Mouse (Mus musculus) large intestine, adult 2 months (tissue): Measurements from ENCODE around the gene Gm26920. TPM values are rescaled to one million over a fixed set of nuclear protein-coding genes. Genes with fewer than 3 reads are reported as not detected.

ENCODE experiments used
- DNase-seq: peaks from one replicate; pipeline ENCODE4 v3.0.0-alpha.2; 2012; ENCODE audit warnings: low read depth, low spot score
- WGBS: fragments of 180-500 bp; shearing (Covaris S2); methylation state at CpG from one replicate; pipeline ENCODE4 v1.1.7; 2018; 5-methylcytosine and 5-hydroxymethylcytosine counted together
- polyA plus RNA-seq: library from polyadenylated mRNA; depleted of rRNA; stranded (reverse); fragments of >200 nt; gene quantifications from 2 replicates; pipeline ENCODE4 v1.2.3, GENCODE M21; 2012

The Gm26920 gene
- polyA plus RNA-seq, 1 experiment, result 0.25 TPM

DNA sequence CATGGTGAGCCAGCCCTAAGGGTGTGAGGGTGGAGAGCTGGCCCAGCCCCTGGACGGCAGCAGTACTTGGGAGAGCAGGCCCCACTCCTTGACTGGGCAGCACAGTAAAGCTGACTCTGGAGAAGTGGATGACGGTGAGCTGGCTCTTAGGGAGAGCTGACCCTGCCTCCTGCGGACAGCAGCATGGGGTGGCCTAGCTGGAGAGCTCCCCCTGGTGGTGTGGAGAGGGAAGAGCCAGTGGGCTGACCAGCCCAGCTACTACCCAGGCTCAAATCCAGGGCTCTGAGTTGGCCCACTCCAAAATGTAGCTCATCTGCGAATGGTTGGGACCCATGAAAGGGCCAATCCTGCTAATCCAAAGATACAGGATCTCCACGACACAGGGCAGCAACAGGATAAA, 25.6 kb downstream of the Gm26920 start:
- no peak for DNase-seq
- 89% methylated on average over 5 of the region's 5 CpGs for WGBS

DNA sequence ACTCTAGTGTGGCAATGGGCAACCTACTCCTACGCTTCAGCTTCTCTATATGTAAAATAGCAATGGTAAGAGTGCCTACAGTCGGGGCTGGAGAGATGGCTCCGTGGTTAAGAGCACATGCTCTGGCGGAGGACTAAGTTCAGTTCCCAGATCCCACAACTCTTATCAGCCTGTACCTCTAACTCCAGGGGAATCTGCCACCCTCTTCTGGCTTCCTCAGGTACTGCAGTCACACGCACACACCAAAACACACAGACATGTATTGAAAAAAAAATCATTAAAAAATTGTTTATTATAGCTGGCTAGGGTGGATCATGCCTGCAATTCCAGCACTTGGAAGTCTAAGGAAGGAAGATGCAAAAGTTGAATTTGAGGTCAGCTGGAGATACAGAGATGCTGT, 27.7 kb downstream of the Gm26920 start:
- DNase-seq, result no peak
- 94% methylated on average over 5 of the region's 5 CpGs for WGBS

DNA sequence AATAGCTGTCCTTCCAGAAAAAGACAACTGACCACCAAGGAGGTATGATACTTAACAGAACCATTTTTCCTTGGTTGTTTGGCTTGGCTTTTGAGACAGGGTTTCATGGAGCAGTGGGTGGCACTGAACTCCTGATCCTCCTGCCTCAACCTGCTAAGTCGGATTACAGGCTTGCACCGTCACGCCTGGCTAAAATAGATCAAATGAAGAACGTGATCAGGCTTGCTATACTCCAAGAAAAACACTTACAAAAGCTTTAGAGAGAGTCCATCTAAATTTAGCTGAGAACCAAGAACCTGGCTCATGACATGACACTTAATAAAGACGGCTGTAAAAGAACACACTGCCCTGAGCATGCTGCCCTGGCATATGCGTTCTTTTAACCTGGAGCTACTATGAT, 29.9 kb downstream of the Gm26920 start:
- no peak for DNase-seq
- 85% methylated on average over 6 of the region's 6 CpGs for WGBS

DNA sequence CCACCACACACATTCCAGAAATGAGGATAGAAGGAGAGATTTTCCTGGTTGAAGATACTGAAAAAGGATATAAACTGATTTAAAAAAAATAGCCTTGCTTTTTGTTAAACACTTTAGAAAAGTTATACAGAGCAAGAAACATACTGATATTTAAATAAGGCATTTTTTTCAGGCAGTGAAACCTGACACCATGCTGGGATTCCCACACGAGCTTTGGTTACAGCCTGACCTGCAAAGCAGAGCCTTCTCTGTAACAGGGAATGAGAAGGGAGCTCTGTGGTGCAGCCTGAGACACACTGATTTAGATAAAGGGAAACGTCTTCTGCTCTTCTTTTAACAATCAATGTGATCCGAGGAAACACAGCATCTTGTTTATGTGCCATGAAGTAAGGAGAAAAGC, 36.6 kb downstream of the Gm26920 start:
- no peak for DNase-seq
- 5% methylated on average over 3 of the region's 3 CpGs for WGBS

DNA sequence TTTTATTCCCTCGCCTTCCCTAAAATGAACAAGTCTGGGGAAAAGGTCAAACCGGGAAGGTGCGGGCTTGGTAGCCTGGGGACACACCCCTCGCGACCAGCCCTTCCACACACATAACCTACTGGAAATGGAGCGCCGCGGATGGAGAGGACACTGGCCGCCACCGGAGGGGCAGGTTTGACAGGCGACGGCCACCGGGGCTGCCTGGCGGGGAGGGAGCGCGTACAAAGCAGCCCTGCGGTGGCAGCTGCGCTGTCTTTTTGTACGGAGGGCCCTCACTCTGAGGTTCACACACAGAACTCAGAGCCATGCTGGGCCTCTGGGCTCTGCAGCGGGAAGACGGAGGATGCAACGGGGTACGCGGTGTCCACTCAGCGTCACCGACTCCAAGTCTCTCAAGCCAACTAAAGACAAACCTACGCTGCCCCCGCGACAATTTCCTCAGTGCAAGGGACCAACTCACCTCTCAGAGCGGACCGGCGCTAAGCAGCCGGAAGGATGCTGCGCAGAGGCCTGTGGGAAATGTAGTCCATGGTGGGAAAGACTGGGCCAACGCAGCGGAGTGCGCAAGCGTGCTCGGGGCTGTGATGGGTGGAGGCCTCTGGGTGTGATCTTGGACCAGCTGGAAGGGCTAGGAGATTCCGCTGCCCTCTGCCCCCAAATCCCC, 39.2 kb downstream of the Gm26920 start, which contains the start of gene Zfp14:
Gene Zfp14 (minus strand): TSS at position 499 of the 667 bp plus-strand sequence.
- WGBS, result 1% methylated on average over 40 of the region's 40 CpGs
- peak; percentile 94 for DNase-seq

DNA sequence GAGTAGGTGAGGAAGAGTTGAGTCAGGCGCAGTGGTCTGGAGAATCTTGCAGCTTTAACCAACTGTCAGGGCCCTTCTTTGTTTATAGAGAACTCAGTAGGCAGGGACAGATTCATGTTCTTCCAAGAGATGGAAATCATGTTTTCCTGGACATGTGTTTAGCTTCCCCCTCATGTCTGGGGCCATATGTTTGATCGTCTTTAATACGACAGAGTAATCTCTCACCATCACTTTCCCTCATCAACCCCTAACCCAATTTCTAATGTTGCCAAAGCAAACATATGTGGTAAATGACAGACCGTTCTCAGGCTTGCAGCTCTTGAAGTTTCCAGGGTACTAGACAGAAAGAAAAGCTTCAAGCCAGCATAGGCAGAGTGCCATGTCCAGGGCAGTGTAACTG, 42.1 kb downstream of the Gm26920 start:
- no peak for DNase-seq
- 76% methylated on average over 4 of the region's 4 CpGs for WGBS

DNA sequence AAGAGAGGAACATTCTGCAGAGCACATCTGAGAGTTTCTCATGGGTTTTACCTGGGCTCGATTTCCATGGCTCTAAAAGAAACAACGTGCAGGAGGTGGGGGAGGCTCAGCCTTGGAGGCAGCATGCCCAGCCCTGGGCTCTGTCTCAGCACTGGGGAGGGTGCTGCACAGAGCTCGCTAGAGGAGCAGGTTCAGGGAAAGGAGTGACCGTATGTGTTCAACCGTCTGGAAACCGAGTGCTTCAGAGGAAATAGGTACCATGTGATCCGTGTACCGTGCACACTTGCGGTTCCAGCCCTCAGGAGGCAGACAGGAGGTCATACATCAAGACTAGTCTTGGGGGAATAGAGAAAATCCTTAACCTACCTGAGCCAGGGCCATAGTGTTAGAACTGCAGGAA, 45.9 kb downstream of the Gm26920 start:
- 59% methylated on average over 9 of the region's 9 CpGs for WGBS

DNA sequence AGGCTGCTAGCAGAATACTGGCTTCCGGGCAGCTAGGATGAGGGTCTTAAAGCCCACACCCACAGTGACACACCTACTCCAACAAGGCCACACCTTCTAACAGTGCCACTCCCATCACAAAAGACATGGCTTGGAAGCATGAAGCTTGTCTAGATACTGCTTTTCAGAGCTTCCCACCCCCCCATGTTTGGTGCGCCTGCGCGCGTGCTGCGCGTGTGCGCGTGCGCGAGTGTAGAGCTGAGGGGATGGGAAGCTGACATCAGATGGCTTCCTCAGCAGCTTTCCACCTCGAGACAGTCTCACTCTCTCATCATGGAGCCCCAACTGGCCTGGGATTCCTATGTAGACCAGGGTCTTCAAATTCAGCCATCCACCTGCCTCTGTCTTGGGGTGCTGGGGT, 55.9 kb downstream of the Gm26920 start:
- DNase-seq, result no peak
- WGBS, result 95% methylated on average over 12 of the region's 12 CpGs

More for the DNA sequence above, 45.9 kb downstream of the Gm26920 start:
- DNase-seq, result no peak

DNA sequence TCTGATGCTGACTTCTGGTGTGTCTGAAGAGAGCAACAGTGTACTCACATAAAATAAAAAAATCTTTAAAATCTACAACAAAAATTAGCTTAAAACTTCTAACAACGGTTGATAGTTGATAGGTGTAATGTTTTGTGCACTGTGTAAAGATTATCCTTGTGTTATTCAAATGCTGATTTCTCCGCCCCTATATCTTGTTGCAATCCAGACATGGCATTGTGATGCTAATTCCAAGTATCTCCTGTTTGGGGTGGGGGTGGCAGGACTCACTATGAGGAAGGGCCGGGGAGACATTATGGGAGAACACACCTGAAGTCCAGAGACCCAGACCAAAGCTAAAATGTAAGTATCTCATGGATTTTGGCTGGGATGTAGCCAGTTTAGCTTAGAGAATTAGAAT, 58.8 kb downstream of the Gm26920 start:
- no peak for DNase-seq
- WGBS, result 91% methylated on average over 3 of the region's 3 CpGs

DNA sequence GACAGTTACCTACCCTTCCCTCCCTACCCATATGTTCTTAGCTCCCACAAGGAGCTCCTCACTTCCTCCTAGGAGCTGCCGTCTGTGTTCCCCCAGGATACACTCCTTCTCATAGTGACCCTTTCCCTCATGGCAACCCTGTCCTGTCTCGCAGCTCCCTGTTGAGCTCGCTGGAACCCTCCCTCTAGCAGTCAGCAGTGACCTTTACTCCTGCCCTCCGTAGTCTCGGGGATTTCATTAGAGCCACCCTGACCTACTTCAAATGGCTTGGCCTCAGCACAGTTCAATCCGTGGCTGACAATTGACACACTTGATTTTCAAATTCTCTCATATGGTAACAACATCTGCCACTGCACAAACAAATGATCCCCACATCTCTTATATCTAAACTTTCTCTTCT, 59.5 kb downstream of the Gm26920 start:
- WGBS, result 11% methylated on average over 6 of the region's 6 CpGs
- DNase-seq, result no peak

DNA sequence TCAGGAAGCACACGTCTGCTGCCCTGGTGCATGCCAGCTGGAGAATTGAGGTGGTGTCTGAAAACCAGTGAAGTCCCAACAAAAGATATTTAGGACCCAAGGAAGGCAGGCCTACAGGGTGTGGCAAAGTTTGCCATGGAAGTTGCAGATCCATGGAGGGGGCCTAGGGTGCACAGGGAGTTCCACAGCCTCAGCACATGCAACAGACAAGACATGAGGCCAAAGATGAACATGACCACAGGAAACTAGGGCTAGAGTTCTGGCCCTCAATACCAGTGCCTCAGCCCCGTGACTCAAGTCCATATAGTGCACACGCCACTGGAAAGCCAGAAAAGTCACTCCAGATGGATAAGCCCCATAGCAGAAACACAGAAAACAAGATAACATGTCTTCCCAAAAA, 61.6 kb downstream of the Gm26920 start:
- 89% methylated on average over 3 of the region's 3 CpGs for WGBS
- no peak for DNase-seq

DNA sequence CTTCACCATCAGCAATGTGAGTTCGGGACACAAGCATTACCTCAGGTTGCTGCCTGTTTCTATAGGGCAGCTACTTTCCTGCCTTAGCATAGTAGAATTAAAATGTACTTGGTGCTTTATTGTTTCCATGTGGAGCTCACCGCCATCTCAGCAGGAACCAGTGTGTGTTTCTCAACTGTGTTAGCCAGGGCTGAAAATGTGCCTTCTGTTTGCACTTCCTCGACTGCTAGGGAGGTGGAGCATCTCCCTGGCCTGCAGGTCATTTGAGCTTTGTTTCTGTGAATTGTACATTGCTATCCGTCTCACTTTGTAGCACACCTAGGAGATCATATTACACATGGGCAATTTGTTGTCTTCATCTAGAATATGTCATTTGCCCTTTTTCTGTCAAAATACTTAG, 62.9 kb downstream of the Gm26920 start:
- WGBS, result 68% methylated on average over 4 of the region's 4 CpGs
- no peak for DNase-seq

DNA sequence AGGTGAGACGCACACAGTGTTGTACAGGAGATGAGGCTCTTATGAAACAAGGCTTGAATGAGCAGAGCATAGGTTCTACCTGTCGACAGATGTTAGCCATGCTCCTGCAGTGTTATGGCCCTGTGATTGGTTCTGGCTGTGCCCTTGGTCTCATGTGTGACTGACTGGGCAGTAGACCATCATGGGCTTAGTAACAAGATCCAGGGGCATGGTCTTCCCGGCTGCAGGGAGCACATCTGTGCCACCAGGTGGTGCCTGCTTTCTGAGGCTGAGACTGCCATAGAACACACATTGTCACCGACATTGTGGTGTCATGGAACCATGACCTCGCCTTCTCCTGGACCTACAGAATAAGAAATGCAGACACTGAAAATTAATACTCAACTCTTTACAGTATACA, 64.9 kb downstream of the Gm26920 start:
- 74% methylated on average over 5 of the region's 5 CpGs for WGBS

DNA sequence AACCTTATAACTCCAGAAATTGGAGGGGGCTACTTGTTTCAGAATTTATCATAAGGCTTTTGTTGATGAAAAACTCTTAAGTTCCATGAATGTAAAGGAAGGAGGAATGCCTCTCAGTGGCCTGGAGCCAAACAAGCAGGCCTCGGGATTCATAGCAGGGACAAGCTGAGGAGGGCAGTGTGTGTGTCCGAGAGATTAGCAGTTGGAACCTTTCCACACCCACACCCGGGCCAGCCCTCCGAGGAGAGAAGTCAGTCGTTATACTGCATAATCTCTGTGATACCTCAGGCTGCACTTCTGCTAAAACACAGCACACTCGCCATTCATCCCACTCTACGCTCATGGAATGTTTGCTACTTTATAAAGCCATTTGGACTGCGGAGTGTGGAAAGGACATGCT, 66.4 kb downstream of the Gm26920 start:
- 68% methylated on average over 8 of the region's 8 CpGs for WGBS
- DNase-seq, result no peak

More for the DNA sequence above, 64.9 kb downstream of the Gm26920 start:
- no peak for DNase-seq

DNA sequence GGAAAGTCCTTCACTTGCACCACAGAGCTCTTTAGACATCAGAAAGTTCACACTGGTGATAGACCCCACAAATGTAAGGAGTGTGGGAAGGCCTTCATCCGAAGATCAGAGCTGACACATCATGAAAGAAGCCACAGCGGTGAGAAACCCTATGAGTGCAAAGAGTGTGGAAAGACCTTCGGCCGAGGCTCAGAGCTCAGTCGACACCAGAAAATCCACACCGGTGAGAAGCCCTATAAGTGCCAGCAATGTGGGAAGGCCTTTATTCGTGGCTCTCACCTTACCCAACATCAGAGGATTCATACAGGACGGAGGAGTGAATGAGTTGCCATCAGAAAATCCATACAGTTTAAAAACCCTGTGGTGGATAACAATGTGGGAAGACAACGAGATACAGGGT, 66.9 kb downstream of the Gm26920 start:
- DNase-seq, result no peak
- 94% methylated on average over 9 of the region's 9 CpGs for WGBS

DNA sequence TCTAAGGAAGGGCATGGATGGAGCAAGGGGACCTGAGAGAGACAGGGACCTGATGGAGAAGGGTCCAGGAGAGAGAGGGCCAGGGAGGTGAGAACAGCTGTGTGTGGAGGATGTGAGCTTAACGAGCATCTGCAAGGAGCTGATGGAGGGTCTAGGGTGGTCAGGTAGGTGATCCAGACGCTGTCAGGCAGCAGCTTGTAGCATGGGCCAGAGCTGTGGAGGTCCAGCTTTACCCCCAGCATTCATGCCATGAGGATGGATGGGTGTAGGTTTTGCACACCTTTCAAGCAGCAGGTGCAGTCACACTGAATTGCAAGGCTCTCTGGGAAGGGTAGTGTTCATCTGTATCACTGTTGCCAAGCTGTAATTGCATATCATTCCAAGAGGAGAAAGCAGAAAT, 70.7 kb downstream of the Gm26920 start:
- 92% methylated on average over 2 of the region's 2 CpGs for WGBS
- DNase-seq, result no peak

DNA sequence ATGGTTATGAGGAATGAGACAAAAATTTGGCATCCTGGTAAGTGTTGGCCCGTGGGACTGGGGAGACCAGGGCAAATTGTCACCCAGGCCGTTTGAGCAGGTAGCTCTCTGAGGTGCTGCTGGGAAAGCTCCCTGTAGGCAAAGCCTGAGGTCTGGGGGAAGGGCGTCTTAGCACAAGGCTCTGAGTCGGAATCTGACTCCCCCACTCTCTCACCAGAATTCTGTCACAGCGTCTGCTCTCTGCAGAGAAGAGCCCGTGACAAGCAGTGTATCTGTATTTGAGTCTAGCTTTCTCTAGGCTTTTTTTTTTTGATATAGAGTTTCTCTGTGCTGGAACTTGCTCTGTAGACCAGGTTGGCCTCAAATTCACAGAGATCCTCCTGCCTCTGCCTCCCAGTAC, 73.0 kb downstream of the Gm26920 start:
- DNase-seq, result no peak
- 95% methylated on average over 6 of the region's 6 CpGs for WGBS

DNA sequence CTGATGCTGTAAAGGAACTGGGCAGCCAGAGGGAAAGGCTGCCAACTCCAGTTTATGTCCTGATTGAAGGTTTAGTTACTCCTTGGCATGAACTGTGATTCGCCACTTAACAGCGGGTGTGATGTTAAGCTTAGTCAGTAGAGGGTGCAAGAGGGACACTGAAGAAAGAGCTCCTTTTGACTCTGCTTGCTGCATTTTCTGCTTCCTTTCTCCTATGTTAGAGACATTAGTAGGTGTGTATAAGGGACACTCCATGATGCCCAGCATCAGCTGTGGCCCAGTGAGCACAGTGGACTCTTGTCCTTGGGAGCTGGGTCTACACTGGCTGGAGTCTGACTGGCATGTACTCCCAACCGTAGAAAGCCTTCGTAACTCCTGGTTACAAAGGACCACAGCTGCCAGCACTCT, 77.2 kb downstream of the Gm26920 start:
- 53% methylated on average over 4 of the region's 4 CpGs for WGBS
- peak; percentile 47 for DNase-seq

DNA sequence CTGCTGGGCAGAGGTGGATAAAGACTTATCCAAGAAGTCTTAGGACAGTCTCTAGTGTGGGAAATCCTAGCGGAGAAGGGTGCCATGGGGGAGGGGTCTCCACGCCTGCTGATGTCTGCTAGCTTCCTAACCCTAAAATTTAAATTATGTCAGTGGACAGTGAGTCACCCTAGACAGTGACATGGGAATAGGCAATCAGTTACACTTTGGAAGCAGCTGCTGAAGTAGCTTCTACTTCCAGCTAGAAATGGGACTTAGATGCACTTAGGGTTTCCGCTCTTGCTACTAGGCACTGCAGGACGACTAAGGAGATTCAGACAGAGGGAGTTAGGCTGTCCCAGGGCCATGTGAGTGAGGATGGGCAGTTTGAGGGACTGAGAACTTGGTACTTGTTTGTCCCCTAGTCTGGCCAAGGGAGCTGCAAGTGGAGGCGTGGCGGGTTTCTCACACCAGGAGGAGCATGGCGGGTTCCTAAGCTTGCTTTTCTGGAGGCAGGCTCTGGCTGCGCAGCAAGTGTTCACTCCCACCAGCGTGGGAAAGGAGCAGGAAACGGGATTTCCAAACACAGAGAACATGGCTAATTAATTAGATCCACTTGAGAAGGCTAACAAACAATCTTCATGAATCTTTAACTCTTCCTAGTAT, 79.5 kb downstream of the Gm26920 start:
- 82% methylated on average over 10 of the region's 10 CpGs for WGBS
- DNase-seq, result no peak

DNA sequence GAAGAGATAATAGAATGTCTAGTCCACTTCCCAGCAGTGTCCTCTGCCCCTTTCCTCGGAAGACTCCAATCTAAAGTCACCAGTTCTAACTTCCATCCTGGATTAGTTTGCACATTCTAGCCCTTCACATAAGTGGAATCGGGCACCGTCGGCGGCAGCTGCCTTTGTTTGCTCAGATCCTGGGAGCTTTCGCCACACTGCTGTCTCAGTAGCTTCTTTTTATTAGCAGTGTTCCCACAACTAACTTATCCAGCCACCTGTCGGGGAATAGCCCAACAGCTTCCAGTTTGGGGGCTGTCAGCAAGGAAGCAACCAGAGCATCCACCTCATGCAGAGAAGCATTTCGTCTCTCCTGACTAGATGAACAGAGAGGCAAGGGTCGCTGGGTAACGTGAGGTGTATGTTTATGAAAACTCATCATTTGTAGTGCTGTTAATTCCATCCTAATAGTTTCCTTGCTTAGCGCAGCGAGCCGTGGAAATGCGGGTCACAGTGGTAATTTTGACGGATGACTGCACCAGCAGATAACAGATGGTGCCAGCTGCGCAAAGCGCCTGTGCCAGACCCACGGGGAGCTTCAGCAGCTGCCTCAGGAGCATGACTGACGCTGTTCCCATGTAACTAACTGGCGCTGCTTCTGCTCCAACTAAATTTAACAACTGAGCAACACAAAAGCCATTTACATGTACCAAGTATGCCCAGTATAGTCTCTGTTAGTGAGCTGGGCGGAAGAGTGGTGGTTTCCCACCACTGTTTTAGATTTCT, 80.7 kb downstream of the Gm26920 start:
- 62% methylated on average over 21 of the region's 21 CpGs for WGBS
- DNase-seq, result no peak
